ENCODE assay signal across 15 mouse cellular contexts in the genomic region with DNA sequence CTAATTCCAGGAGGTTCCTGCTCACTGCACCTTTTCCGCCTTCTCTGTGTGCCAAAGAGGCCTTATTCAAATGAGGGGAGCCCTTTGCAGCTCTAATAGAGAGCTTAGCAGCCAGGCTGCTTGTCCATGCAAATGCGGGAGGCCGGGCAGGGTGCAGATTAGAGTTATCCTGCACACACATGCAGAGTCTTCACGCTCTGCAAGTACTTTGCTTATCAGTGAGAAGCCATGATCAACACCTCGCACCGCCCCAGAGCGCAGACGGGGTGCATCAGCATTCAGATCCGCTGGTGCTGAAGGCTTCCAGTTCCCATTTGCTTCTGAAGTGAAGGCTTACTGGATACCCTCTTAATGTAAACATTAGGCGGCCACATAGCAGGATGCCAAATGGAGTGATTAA.
DNase-seq lines count a peak whose midpoint lies in the region; ATAC-seq and TF ChIP-seq lines count a peak whose summit lies in the region.
"Had no signal": no experiment of that assay in that cellular context is flagged by ENCODE, and none has a peak within 500 bp of the region (broad histone marks: within the 10 kb centered on the region; RNA-seq: fewer than 3 reads in every experiment).

No protein-coding gene starts in this region.

- no peak overlapping the region for H3K9ac ChIP-seq in heart, adult 2 months (ENCODE audit: low read depth, low read length)
- no peak overlapping the region for H3K9ac ChIP-seq in forebrain, embryonic 12.5 days
- H3K9ac ChIP-seq in midbrain, embryonic 12.5 days (replicated peaks): no peak overlapping the region

- peaks cover 16% of the 10 kb centered on the region for H3K27me3 ChIP-seq in heart, embryonic 10.5 days (ENCODE audit: insufficient read depth, poor library complexity, severe bottlenecking)
- H3K27me3 ChIP-seq in heart, adult 2 months (ENCODE audit: control insufficient read depth, insufficient read depth, low read length): no peaks in the 10 kb centered on the region
- H3K27me3 ChIP-seq in forebrain, embryonic 12.5 days: 0 out of 2 replicates have a peak, but pooled peaks cover 9% of the 10 kb centered on the region
- peaks cover 4% of the 10 kb centered on the region; the same call in 1 of the 2 replicates for H3K27me3 ChIP-seq in midbrain, embryonic 12.5 days

- no peaks in the 10 kb centered on the region for H3K79me2 ChIP-seq in heart, adult 2 months (replicated peaks; ENCODE audit: control insufficient read depth, insufficient read depth, low read length)

- H3K36me3 ChIP-seq in heart, embryonic 10.5 days: no peaks in the 10 kb centered on the region
- no peaks in the 10 kb centered on the region for H3K36me3 ChIP-seq in heart, adult 2 months (ENCODE audit: control insufficient read depth, insufficient read depth, low read length)
- H3K36me3 ChIP-seq in forebrain, embryonic 12.5 days (replicated peaks): no peaks in the 10 kb centered on the region
- H3K36me3 ChIP-seq in midbrain, embryonic 12.5 days: no peaks in the 10 kb centered on the region

- no peak for ATAC-seq in forebrain, embryonic 12.5 days (ENCODE audit: low FRiP score)
- ATAC-seq in midbrain, embryonic 12.5 days (ENCODE audit: low FRiP score, low read depth): peak; percentile 90

- H3K27ac ChIP-seq in heart, embryonic 10.5 days: no peak overlapping the region
- no peak overlapping the region for H3K27ac ChIP-seq in heart, adult 2 months
- H3K27ac ChIP-seq in forebrain, embryonic 12.5 days: no peak overlapping the region
- H3K27ac ChIP-seq in midbrain, embryonic 12.5 days (replicated peaks): no peak overlapping the region

- intact Hi-C loops in heart, adult 2 months (cut with DNase I): no loop called here

- DNase-seq in heart, embryonic 10.5 days (ENCODE audit: low spot score): peak; percentile 85
- DNase-seq in heart, adult 2 months: no peak
- peak; percentile 2 for DNase-seq in ES-CJ7 (ENCODE audit: low read depth, low spot score)
- DNase-seq in left cerebral cortex, adult 8-10 months (ENCODE audit: low spot score in 2 of 2): no peak
- no peak for DNase-seq in adipocyte (ENCODE audit: low spot score)
- DNase-seq in frontal cortex, postnatal 25 days (ENCODE audit: low spot score in 2 of 2): no peak
- DNase-seq: adrenal gland, adult 8-10 months; cerebellum, postnatal 14 days; heart, postnatal 4 days; kidney, adult 18-20 months; lung, postnatal 36 days; right cerebral cortex, postnatal 25 days; thymus, postnatal 14 days had no signal

- peak overlapping the region; percentile 6; the same call in 1 of the 2 replicates for H3K4me2 ChIP-seq in forebrain, embryonic 12.5 days
- peak overlapping the region; percentile 14; the same call in 1 of the 2 replicates for H3K4me2 ChIP-seq in midbrain, embryonic 12.5 days (replicated peaks)

- no peak for TF ChIP-seq CTCF in heart, adult 2 months (IDR thresholded peaks at IDR 0.05)

- peaks cover 13% of the 10 kb centered on the region; the same call in 1 of the 2 replicates for H3K4me1 ChIP-seq in heart, embryonic 10.5 days
- no peaks in the 10 kb centered on the region for H3K4me1 ChIP-seq in heart, adult 2 months (ENCODE audit: control insufficient read depth, insufficient read depth, low read length)
- H3K4me1 ChIP-seq in forebrain, embryonic 12.5 days: peaks cover 14% of the 10 kb centered on the region
- peaks cover 17% of the 10 kb centered on the region for H3K4me1 ChIP-seq in midbrain, embryonic 12.5 days

- WGBS in heart, embryonic 10.5 days: 5% methylated on average over 10 of the region's 10 CpGs
- 13% methylated on average over 10 of the region's 10 CpGs for WGBS in heart, adult 2 months
- 14% methylated on average over 10 of the region's 10 CpGs for WGBS in forebrain, embryonic 12.5 days
- 3% methylated on average over 10 of the region's 10 CpGs for WGBS in midbrain, embryonic 12.5 days

- H3K4me3 ChIP-seq in heart, embryonic 10.5 days: peak overlapping the region; percentile 24; the same call in 1 of the 2 replicates
- H3K4me3 ChIP-seq in heart, adult 2 months: no peak overlapping the region
- no peak overlapping the region for H3K4me3 ChIP-seq in forebrain, embryonic 12.5 days (replicated peaks)
- no peak overlapping the region for H3K4me3 ChIP-seq in midbrain, embryonic 12.5 days

- no peaks in the 10 kb centered on the region for H3K9me3 ChIP-seq in heart, embryonic 10.5 days
- H3K9me3 ChIP-seq in forebrain, embryonic 12.5 days: no peaks in the 10 kb centered on the region
- H3K9me3 ChIP-seq in midbrain, embryonic 12.5 days: no peaks in the 10 kb centered on the region

- TF ChIP-seq EP300 in heart, adult 2 months (IDR thresholded peaks at IDR 0.05; ENCODE audit: insufficient read depth, low read depth, low read length): no peak

- TF ChIP-seq POLR2A in heart, adult 2 months (IDR thresholded peaks at IDR 0.05; ENCODE audit: insufficient read depth, low read depth, low read length): no peak

Comparison
In these comparisons a context has a peak if more than half of its experiments do, and no peak if none do; other contexts are left out.
1. DNase-seq: peak in heart, embryonic 10.5 days (single experiment) and ES-CJ7 (single experiment); none in heart, adult 2 months (0 of 2), left cerebral cortex, adult 8-10 months (0 of 2), adipocyte (single experiment) and frontal cortex, postnatal 25 days (0 of 2).